Mouse (Mus musculus): ENCODE data around the gene Cks1b.

Gene Cks1b

DNA sequence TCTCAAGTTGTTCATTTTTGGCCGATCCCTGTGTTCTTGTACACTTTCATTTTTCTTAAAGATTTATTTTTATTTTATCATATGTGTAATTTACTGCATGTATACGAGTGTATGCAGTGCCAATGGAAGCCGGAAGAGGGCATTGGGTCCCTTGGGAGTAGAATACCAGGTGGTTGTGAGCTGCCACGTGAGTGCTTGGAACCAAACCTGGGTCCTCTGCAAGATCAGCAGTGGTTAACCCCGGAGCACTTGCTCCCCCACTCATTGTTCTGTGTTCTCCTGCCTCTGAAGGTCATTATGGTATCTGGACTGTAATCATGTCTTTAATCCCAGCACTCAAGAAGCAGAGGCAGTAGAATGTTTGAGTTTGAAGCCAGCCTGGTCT lies 7.0 kb upstream of the Cks1b start:
- DNase-seq = no peak

GRCm38 (mm10) chr3:89424416-89425140 lies 6.4 kb upstream of the Cks1b start:
- DNase-seq = no peak

DNA sequence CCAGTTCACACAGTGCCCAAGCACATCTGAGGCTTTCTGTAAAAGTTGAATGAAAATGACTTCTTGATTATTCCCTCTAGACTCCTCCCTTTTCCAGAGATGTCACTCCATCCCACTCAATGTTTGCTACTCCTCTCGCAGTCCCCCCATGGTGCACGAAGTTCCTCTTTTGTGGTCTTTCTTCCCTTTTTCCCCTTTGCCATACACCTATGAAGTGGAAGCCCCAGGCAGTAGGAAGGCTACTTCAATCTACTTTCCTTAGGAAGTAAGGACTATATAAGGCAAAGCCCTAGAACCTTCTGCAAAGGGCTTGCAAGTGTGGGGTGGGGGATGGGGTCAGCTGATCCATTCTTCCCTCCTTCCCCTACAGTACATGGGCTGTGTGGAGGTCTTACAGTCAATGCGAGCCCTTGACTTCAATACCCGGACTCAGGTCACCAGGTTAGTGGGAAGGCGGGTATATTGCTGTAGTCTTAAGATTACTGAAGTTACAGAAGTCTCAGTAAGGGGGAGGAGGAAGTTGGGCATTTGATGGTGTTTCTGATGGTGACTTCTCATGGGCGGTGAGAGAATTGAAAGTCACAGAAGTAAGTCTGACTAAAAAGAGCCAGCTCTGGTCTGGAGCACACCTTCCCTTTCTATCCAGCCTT lies 4.5 kb upstream of the Cks1b start:
- no peak for DNase-seq

DNA sequence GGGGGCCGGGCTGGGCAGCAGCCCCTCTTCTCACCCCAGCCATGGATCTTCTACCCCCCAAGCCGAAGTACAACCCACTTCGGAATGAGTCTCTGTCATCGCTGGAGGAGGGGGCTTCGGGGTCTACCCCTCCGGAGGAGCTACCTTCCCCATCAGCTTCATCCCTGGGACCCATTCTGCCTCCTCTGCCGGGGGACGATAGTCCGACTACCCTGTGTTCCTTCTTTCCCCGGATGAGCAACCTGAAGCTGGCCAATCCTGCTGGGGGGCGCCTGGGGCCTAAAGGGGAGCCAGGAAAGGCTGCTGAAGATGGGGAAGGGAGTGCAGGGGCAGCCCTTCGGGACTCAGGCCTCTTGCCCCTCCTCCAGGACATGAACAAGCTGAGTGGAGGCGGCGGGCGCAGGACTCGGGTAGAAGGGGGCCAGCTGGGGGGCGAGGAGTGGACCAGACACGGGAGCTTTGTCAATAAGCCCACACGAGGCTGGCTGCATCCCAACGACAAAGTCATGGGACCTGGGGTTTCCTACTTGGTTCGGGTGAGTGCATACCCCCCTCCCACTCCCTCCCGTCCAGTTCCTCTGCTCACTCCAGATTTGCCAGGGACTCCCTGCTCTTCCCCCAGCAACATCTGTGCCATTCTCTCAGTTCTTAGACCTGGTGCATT lies 3.8 kb upstream of the Cks1b start:
- DNase-seq = peak; percentile 40

DNA sequence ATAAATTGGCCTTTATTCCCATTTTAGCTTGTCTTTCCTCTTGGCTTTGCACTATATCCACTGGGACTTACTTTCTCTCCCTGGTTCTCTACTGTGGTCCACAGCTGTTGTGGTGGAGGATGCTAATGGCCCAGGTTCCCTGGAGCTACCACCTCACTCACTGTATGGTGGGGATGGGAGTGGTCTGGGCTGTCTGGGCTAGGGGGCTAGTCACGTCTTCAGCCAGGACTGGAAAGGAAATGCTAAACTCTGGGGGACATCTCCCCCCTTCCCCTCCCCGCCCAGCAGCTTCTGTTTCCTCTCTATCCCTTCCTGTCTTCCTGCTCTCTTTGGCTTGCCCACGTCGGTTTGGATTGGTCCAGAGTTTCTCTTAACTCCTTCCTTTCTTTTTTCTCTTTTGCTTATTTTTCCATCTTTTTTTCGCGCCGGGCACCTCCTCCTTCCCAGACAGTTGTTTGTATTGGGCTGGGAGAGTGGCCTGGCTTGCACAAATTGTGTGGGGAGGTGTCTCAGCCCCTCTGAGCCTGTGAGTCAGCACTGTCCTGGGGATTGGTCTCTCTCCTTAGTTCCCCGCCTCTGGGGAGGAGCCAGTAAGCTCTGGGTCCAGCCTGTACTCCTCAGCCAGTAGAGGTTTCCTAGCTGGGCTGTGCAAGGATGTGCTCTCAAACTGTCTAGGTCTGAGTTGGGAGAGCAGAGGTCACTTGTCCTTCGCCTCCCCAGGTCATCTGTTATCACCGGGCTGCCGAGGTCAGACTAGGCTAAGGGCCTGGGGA lies 3.0 kb upstream of the Cks1b start:
- DNase-seq = peak; percentile 88

DNA sequence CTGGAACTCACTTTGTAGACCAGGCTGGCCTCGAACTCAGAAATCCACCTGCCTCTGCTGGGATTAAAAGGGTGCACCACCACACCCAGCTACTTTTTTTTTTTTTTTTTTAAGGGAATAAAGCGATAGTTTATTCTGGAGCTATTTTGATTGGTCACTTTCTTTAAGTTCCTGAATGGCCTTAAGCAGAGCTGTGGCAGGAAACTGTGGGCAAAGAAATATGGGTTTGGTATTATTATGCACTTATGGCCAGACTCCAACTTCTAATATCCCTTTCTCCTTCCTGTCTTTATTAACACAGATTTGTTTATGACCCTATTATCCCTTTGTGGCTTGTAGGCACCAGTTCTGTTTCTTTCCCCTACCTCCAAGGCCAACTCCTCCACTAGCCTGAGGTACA lies 2.2 kb upstream of the Cks1b start:
- no peak for DNase-seq

GRCm38 (mm10) chr3:89419981-89420380 lies 1.8 kb upstream of the Cks1b start:
- no peak for DNase-seq

- peak; percentile 83 for DNase-seq
Measured at GRCm38 (mm10) chr3:89419571-89419970, 1.4 kb upstream of the Cks1b start.

GRCm38 (mm10) chr3:89418861-89419250 lies 673 bp upstream of the Cks1b start:
- DNase-seq = peak; percentile 92

GRCm38 (mm10) chr3:89417840-89418169 lies 378 bp downstream of the Cks1b start:
- DNase-seq = no peak

GRCm38 (mm10) chr3:89417131-89417530 lies 1.1 kb downstream of the Cks1b start:
- DNase-seq = no peak

GRCm38 (mm10) chr3:89416158-89416557 lies 2.0 kb downstream of the Cks1b start:
- no peak for DNase-seq

- DNase-seq = peak; percentile 100
Measured at GRCm38 (mm10) chr3:89411490-89412393, 6.4 kb downstream of the Cks1b start, which contains the start of gene Flad1. Gene Flad1, minus strand, starts transcription at chr3:89411870.

GRCm38 (mm10) chr3:89410864-89411263 lies 7.3 kb downstream of the Cks1b start:
- DNase-seq = no peak

DNA sequence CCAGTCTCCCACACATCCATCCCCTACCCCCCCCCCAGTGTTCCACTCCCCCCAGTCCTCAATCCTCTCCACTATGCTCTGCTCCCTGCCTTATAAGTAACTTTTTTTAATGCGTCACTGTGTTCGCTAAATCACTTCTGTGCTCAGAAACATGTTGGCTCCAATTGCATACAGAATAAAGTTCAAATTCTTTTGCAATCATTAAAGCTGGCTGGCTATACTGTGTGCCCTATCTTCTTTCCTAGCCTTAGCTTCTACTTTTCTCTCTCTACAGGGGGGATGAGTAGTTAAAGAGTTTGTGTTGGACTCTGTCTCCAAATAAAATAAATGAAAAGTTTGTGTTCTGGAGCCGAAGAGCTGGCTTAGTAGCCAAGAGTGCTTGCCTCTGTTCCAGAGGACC lies 8.5 kb downstream of the Cks1b start:
- no peak for DNase-seq

DNA sequence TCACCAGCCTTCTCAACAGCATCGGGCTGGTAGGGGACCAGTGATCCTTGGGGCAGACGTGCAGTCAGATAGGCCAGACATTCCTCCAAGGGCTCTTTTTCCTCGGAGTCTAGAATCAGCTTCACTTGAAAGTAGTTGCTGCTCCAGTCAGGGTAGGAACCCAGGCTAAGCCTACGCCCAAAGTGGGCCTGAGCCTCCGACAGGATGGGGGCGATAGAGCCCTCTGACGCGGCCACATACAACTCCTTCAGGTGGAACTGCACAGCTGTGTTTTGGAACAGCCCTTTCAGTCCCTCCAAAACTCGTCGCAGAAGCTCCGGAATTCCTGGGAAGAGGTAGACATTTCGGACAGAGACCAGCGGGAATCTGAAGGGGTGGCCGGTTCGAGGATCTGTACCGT lies 9.7 kb downstream of the Cks1b start:
- no peak for DNase-seq

GRCm38 (mm10) chr3:89406887-89407286 lies 11.3 kb downstream of the Cks1b start:
- DNase-seq = no peak

GRCm38 (mm10) chr3:89402693-89403092 lies 15.5 kb downstream of the Cks1b start, which contains the start of gene Lenep:
Gene Lenep, minus strand, starts transcription at chr3:89402793.
- DNase-seq = no peak

- no peak for DNase-seq
Measured at GRCm38 (mm10) chr3:89401329-89401728, 16.9 kb downstream of the Cks1b start.

GRCm38 (mm10) chr3:89396654-89397005 lies 21.6 kb downstream of the Cks1b start:
- DNase-seq = no peak

DNA sequence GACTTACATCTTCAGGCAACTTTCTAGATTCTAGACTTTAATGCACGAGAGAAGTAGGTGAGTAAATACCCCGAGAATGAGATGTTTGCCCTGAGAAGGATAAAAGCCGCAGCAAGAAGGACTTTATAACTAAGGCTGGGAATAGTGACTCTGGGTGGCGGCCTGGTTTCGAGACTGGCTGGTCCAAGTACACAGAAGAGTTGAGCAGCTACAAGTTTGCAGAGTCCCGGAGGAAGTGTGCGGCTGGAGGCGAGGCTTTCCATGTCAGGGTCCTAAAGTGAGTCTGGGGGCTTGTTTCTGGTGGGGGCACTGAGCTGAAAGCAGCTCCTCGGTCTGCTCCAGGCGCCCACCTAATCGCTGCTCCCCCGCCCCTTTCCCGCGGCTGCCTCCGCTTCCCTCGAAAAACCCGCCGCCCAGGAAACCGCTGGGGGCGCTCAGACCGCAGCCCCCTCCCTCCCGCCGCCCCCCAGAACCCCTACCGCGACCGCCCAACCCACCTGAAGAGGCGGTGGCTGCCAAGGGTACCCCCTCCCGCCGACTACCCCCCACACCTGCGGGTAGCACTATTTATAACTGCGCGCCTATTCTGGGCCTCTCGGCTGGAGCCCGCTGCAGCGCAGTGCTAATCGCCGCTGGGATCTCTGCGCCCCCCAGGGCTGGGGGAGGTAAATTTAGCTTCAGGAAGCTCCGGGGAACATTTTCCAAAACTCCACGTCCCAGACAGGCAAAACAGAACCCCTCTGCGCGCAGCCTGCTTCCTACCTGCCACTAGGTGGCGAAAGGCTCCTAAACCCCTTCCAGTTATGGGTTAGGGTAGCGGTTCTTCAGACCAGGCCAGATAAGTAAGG lies 22.2 kb downstream of the Cks1b start:
- peak; percentile 80 for DNase-seq

Measured in kidney, postnatal 14 days (tissue).